Mouse (Mus musculus): ENCODE measurements around the gene Asb7. TPM values are rescaled to one million over a fixed set of nuclear protein-coding genes. Genes with fewer than 3 reads are reported as not detected.

Gene Asb7
- total RNA-seq, 2 experiments from 2014 or later, result 19.5 to 20.6 TPM

GRCm38 (mm10) chr7:66689620-66690360, 394 bp upstream of the Asb7 start, which contains the start of gene Lins1:
TSS of gene Lins1 (plus strand) at chr7:66689889.
- Histone ChIP-seq H3K27ac (peak within 1 kb of the TSS; percentile 95), H3K4me3 (peak within 1 kb of the TSS; percentile 99)
- peak; percentile 97 to 100 for DNase-seq (ENCODE audit: low spot score in 2 of 2)
- peak; percentile 61 for TF ChIP-seq CTCF (conservative IDR thresholded peaks at IDR 0.05)

GRCm38 (mm10) chr7:66688721-66689120, 675 bp downstream of the Asb7 start:
- peak overlapping the region; percentile 91 for H3K27ac ChIP-seq
- DNase-seq (ENCODE audit: low spot score in 2 of 2), result no peak
- peak overlapping the region; percentile 72 for H3K4me3 ChIP-seq
- no peak for TF ChIP-seq CTCF (conservative IDR thresholded peaks at IDR 0.05)

GRCm38 (mm10) chr7:66682119-66682863, 7.1 kb downstream of the Asb7 start:
- Histone ChIP-seq H3K4me3 (no peak overlapping the region), H3K27ac (no peak overlapping the region)
- no peak for DNase-seq (ENCODE audit: low spot score in 2 of 2)
- no peak for TF ChIP-seq CTCF (conservative IDR thresholded peaks at IDR 0.05)

- H3K4me3 ChIP-seq, result no peak overlapping the region
- TF ChIP-seq CTCF (conservative IDR thresholded peaks at IDR 0.05), result no peak
- no peak for DNase-seq (ENCODE audit: low spot score in 2 of 2)
- H3K27ac ChIP-seq, result no peak overlapping the region
These were observed 13.6 kb downstream of the Asb7 start for GRCm38 (mm10) chr7:66675800-66676199.

- Histone ChIP-seq H3K27ac (no peak overlapping the region), H3K4me3 (no peak overlapping the region)
- no peak for DNase-seq (ENCODE audit: low spot score in 2 of 2)
- no peak for TF ChIP-seq CTCF (conservative IDR thresholded peaks at IDR 0.05)
These were observed 22.3 kb downstream of the Asb7 start for GRCm38 (mm10) chr7:66667064-66667463.

- no peak for DNase-seq (ENCODE audit: low spot score in 2 of 2)
- no peak overlapping the region for H3K4me3 ChIP-seq
- TF ChIP-seq CTCF (conservative IDR thresholded peaks at IDR 0.05), result no peak
- no peak overlapping the region for H3K27ac ChIP-seq
These were observed 25.8 kb downstream of the Asb7 start for GRCm38 (mm10) chr7:66663548-66663947.

GRCm38 (mm10) chr7:66661572-66661971, 27.8 kb downstream of the Asb7 start:
- peak; percentile 90 for TF ChIP-seq CTCF (conservative IDR thresholded peaks at IDR 0.05)
- no peak overlapping the region for H3K27ac ChIP-seq
- H3K4me3 ChIP-seq, result peak overlapping the region; percentile 42; the same call in 1 of the 2 replicates
- DNase-seq (ENCODE audit: low spot score in 2 of 2), result peak; percentile 76 to 77

- Histone ChIP-seq H3K4me3 (no peak overlapping the region), H3K27ac (no peak overlapping the region)
- TF ChIP-seq CTCF (conservative IDR thresholded peaks at IDR 0.05), result no peak
- no peak for DNase-seq (ENCODE audit: low spot score in 2 of 2)
These were observed 28.4 kb downstream of the Asb7 start for GRCm38 (mm10) chr7:66660972-66661371.

- H3K4me3 ChIP-seq, result no peak overlapping the region
- TF ChIP-seq CTCF (conservative IDR thresholded peaks at IDR 0.05), result no peak
- H3K27ac ChIP-seq, result no peak overlapping the region
- no peak for DNase-seq (ENCODE audit: low spot score in 2 of 2)
These were observed 29.1 kb downstream of the Asb7 start for GRCm38 (mm10) chr7:66660291-66660690.

GRCm38 (mm10) chr7:66655471-66655870, 33.9 kb downstream of the Asb7 start:
- DNase-seq (ENCODE audit: low spot score in 2 of 2), result no peak

GRCm38 (mm10) chr7:66653596-66653995, 35.8 kb downstream of the Asb7 start:
- Histone ChIP-seq H3K27ac (no peak overlapping the region), H3K4me3 (no peak overlapping the region)
- TF ChIP-seq CTCF (conservative IDR thresholded peaks at IDR 0.05), result no peak
- DNase-seq (ENCODE audit: low spot score in 2 of 2), result no peak

More at GRCm38 (mm10) chr7:66655471-66655870, 33.9 kb downstream of the Asb7 start:
- no peak overlapping the region for H3K4me3 ChIP-seq
- no peak overlapping the region for H3K27ac ChIP-seq
- TF ChIP-seq CTCF (conservative IDR thresholded peaks at IDR 0.05), result no peak

GRCm38 (mm10) chr7:66652216-66652615, 37.2 kb downstream of the Asb7 start:
- no peak overlapping the region for H3K27ac ChIP-seq
- no peak overlapping the region for H3K4me3 ChIP-seq
- no peak for DNase-seq (ENCODE audit: low spot score in 2 of 2)
- no peak for TF ChIP-seq CTCF (conservative IDR thresholded peaks at IDR 0.05)

- Histone ChIP-seq H3K4me3 (no peak overlapping the region), H3K27ac (no peak overlapping the region)
- no peak for DNase-seq (ENCODE audit: low spot score in 2 of 2)
- no peak for TF ChIP-seq CTCF (conservative IDR thresholded peaks at IDR 0.05)
These were observed 38.5 kb downstream of the Asb7 start for GRCm38 (mm10) chr7:66650883-66651282.

Measured in layer of hippocampus, adult 2 months (tissue).